Mouse (Mus musculus) kidney, adult 2 months (tissue): ENCODE data around the gene 4930469K13Rik. TPM values are rescaled to one million over a fixed set of nuclear protein-coding genes. Genes with fewer than 3 reads are reported as not detected.

Experiments used
- DNase-seq: peaks from one replicate; pipeline ENCODE4 v3.0.0; 2021
- H3K27ac ChIP-seq: fragments of 200-500 bp; 2 replicates; pipeline ENCODE4 v1.5.1; 2012; ENCODE audit warnings: low read depth, low read length, control low read depth, inconsistent platforms; ENCODE audit not compliant: insufficient read depth
- H3K27me3 ChIP-seq: fragments of 200-500 bp; replicated peaks from 2 replicates; pipeline ENCODE4 v1.6.1; 2012; ENCODE audit warnings: mild to moderate bottlenecking, moderate library complexity, low read length, inconsistent platforms; ENCODE audit not compliant: control insufficient read depth, insufficient read depth
- H3K36me3 ChIP-seq: fragments of 200-500 bp; 2 replicates; pipeline ENCODE4 v1.6.1; 2012; ENCODE audit warnings: mild to moderate bottlenecking, moderate library complexity, low read length, inconsistent platforms; ENCODE audit not compliant: control insufficient read depth, insufficient read depth
- H3K4me1 ChIP-seq: fragments of 200-500 bp; 2 replicates; pipeline ENCODE4 v1.6.1; 2011; ENCODE audit warnings: low read length; ENCODE audit not compliant: control insufficient read depth, insufficient read depth
- H3K4me3 ChIP-seq: fragments of 200-500 bp; 2 replicates; pipeline ENCODE4 v1.5.1; 2011; ENCODE audit warnings: mild to moderate bottlenecking, low read depth, low read length, control low read depth; ENCODE audit not compliant: insufficient read depth
- CTCF ChIP-seq: fragments of 200-500 bp; conservative IDR thresholded peaks from 2 replicates; pipeline ENCODE4 v1.5.1; 2011; ENCODE audit warnings: low read depth, mild to moderate bottlenecking, control low read depth, low read length, moderate library complexity, mixed read lengths; ENCODE audit not compliant: insufficient read depth, insufficient read length
- POLR2A ChIP-seq: fragments of 200-500 bp; IDR thresholded peaks from one replicate; pipeline ENCODE4 v1.6.1; 2011; ENCODE audit warnings: low read depth, low read length, control low read depth
- WGBS: fragments of 180-500 bp; shearing (Covaris S2); methylation state at CpG from one replicate; pipeline ENCODE4 v1.1.7; 2018; 5-methylcytosine and 5-hydroxymethylcytosine counted together
- polyA plus RNA-seq: library from polyadenylated mRNA; depleted of rRNA; stranded (reverse); fragments of >200 nt; gene quantifications from 2 replicates; pipeline ENCODE4 v1.2.3, GENCODE M21; 2012

Gene 4930469K13Rik
- polyA plus RNA-seq, 1 experiment = 3.5 TPM

DNA sequence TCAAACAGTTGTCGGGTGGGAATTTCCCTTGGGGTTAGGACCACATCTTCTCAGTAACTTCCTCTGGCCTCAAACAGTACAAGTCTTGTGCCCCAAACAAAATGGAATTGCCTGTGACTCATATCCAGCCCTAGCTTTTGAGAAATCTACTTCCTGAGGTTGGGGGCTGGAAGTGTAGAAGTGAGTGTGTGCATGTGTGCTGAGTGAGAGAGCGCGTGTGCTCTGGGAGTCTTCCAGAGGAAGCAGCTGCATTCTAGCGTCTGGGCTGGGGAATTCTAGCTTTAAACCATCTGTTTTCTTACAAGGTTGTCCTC is 87.5 kb downstream of the 4930469K13Rik start:
- no peaks in the 10 kb centered on the region for H3K36me3 ChIP-seq
- H3K4me1 ChIP-seq = no peaks in the 10 kb centered on the region
- no peaks in the 10 kb centered on the region for H3K27me3 ChIP-seq
- peak; percentile 25 for DNase-seq
- no peak for TF ChIP-seq POLR2A
- no peak for TF ChIP-seq CTCF
- WGBS = 62% methylated on average over 4 of the region's 4 CpGs
- no peak overlapping the region for H3K27ac ChIP-seq
- no peak overlapping the region for H3K4me3 ChIP-seq

DNA sequence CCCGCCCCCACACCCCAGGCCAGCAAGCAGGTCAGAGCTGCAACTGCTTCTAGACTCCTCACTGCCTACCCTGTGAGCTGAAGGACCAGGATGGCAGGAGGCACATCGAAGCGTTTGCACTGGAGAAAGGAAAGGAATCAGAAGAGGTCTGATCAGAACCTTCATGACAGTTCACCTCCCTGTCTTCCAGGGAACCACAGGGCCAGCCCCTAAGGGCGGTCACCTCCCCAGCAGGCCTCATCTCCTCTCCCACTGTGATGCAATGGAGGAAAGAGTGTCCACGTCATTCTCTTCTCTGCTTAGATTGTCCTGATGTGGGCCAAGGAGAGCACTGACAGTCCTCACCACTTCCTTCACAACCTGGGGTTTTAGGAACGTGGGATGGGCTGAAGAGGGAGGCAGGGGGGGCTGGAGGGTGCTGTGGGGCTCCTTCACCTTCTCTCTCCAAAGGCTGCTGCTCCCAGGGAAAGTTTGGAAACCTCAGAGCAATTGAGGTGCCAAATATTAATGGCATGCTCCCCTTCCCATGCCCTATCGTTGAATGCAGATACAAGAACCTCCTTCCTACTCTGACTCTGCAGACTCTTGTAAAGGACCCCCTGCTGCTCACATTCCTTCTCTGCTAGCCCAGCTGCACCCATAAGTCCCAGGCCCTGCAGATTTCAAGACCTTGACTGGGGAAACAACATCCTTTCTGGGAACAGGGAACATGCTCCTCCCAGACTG is 88.1 kb downstream of the 4930469K13Rik start:
- 75% methylated on average over 7 of the region's 7 CpGs for WGBS
- Histone ChIP-seq H3K4me1 (no peaks in the 10 kb centered on the region), H3K27ac (no peak overlapping the region), H3K4me3 (no peak overlapping the region), H3K27me3 (no peaks in the 10 kb centered on the region), H3K36me3 (no peaks in the 10 kb centered on the region)
- TF ChIP-seq CTCF (no peak), POLR2A (no peak)
- DNase-seq = no peak

DNA sequence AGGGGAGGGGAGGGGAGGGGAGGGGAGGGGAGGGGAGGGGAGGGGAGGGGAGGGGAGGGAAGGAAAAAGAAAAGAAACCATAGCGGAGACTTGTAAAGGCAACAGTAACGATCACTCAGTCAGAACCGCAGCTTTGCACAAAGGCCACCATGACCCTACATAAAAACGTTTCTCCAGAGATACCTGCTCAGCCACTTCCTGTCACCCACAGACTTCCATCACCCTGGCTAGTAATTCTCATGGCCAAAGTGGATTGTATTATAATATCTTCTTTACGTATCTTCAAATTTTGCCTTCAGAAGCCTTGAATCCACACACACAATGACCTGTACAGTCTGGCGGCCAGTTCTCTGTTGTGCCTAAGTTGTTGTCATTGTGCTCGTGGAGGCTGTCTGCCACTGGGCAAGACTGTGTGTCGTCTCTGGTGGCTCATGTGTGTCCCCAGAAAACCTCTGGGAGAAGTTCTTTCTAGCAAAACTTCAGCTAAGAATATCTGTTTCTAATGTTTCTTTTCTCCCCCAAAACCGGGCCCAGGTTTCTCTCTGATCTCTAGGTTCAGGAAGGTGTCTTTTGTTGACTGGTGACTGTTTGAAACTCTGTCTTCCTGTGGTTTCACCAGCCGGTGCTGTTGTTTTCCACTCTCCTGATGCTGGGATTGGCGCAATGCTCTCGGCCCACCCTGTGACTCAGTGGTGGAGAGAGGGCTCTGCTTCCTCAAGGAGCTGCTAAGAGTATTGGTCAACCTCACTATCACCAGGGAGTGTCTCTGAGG is 88.9 kb downstream of the 4930469K13Rik start:
- Histone ChIP-seq H3K4me1 (no peaks in the 10 kb centered on the region), H3K36me3 (no peaks in the 10 kb centered on the region), H3K27ac (no peak overlapping the region), H3K27me3 (no peaks in the 10 kb centered on the region), H3K4me3 (no peak overlapping the region)
- TF ChIP-seq POLR2A (no peak), CTCF (no peak)
- 71% methylated on average over 12 of the region's 12 CpGs for WGBS
- DNase-seq = no peak

DNA sequence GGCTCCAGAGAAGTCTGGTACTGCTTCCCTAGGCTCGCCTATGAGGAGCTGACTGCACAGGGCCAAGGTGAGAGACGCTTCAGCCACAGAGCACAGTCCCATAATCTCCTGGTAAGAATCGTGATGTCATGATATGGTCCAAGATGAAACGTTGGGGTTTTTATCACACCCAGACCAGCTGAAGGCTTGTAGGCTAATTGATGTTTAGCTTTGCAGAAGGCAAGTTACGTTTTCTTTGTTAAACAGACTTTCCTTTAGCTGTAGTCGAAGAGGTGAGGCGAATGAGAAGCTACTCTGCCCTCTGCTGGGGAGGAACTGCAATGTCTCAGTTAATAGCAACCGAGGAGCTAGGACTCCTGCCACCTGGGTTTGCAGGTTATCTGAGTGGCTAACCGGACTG is 89.7 kb downstream of the 4930469K13Rik start:
- TF ChIP-seq CTCF (peak; percentile 67), POLR2A (no peak)

DNA sequence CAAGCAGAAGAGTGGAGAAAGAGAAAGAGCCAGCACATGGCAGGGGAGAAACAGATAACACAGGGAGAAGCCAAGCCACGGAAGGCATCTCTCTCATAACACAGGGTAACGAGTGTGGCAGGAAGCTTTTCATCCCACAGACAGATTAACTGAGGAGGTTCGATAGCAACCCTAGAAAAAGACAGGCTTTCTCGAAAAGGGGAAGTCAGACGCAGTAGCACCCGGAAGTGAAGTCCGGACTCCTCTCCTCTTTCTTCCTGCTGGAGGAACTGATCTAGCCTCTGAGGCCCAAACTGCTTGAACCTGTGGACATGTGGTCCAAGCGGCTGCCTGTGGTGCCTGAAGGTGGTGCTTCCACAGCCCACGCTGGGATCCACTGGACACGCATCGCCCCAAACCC is 90.1 kb downstream of the 4930469K13Rik start:
- H3K27ac ChIP-seq = no peak overlapping the region
- DNase-seq = no peak
- H3K4me3 ChIP-seq = no peak overlapping the region
- WGBS = 80% methylated on average over 11 of the region's 11 CpGs
- H3K36me3 ChIP-seq = no peaks in the 10 kb centered on the region
- H3K27me3 ChIP-seq = no peaks in the 10 kb centered on the region
- no peak for TF ChIP-seq POLR2A
- TF ChIP-seq CTCF = no peak
- H3K4me1 ChIP-seq = no peaks in the 10 kb centered on the region

More for the DNA sequence above, 89.7 kb downstream of the 4930469K13Rik start:
- H3K4me3 ChIP-seq = no peak overlapping the region
- H3K27me3 ChIP-seq = no peaks in the 10 kb centered on the region
- no peaks in the 10 kb centered on the region for H3K36me3 ChIP-seq
- H3K27ac ChIP-seq = no peak overlapping the region
- WGBS = 38% methylated on average over 9 of the region's 9 CpGs
- DNase-seq = peak; percentile 57
- H3K4me1 ChIP-seq = no peaks in the 10 kb centered on the region

DNA sequence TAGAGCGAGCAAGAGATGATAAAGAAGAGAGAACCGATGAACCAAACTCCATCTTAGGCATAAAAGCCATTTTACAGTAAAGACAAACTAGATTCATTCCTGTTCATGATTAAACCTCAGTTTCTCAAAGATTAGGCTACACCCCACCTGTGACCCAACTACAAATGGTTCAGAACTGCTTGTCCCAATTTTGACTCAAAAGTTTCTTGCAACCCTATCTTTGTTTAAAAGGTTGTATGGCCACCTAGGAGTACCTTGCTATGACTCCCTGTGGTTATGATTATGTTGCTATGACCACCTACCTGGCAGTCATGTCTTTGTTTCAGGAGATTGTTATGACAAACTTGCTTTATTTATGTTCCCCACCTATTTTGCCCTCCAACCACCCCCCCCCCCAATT is 90.7 kb downstream of the 4930469K13Rik start:
- TF ChIP-seq POLR2A (no peak), CTCF (no peak)
- DNase-seq = no peak
- no peak overlapping the region for H3K27ac ChIP-seq
- 91% methylated on average over 2 of the region's 2 CpGs for WGBS
- no peaks in the 10 kb centered on the region for H3K36me3 ChIP-seq
- H3K4me1 ChIP-seq = no peaks in the 10 kb centered on the region
- H3K27me3 ChIP-seq = no peaks in the 10 kb centered on the region
- H3K4me3 ChIP-seq = no peak overlapping the region

DNA sequence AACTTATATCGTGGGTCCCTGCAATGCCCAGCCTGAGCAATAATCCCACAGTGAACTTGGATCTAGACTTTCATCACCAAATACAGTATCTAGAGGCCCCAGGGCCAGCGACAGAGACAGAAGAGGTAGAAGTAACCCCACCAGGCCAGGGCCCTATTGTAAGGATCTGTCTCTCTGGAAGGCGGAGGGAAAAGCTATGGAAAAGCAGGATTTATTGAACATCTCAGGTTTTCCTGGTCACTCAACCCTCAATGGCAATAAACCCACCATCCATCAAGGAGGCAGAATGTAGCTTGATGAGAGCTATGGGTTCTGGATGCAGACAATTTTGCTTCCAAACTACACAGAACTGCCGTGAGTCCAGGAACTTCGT is 95.8 kb downstream of the 4930469K13Rik start:
- no peak for DNase-seq
- Histone ChIP-seq H3K4me3 (no peak overlapping the region), H3K4me1 (no peaks in the 10 kb centered on the region), H3K27me3 (no peaks in the 10 kb centered on the region), H3K36me3 (no peaks in the 10 kb centered on the region), H3K27ac (no peak overlapping the region)
- TF ChIP-seq CTCF (no peak), POLR2A (no peak)
- WGBS = 70% methylated on average over 5 of the region's 5 CpGs
